Mouse (Mus musculus) neural tube, embryonic 10.5 days (tissue): Measurements from ENCODE around the gene Aurkb.

Source experiments
- DNase-seq: peaks from one replicate; pipeline ENCODE4 v3.0.0-alpha.2; 2017; ENCODE audit warnings: low spot score; ENCODE audit errors: extremely low spot score

The Aurkb gene

DNA sequence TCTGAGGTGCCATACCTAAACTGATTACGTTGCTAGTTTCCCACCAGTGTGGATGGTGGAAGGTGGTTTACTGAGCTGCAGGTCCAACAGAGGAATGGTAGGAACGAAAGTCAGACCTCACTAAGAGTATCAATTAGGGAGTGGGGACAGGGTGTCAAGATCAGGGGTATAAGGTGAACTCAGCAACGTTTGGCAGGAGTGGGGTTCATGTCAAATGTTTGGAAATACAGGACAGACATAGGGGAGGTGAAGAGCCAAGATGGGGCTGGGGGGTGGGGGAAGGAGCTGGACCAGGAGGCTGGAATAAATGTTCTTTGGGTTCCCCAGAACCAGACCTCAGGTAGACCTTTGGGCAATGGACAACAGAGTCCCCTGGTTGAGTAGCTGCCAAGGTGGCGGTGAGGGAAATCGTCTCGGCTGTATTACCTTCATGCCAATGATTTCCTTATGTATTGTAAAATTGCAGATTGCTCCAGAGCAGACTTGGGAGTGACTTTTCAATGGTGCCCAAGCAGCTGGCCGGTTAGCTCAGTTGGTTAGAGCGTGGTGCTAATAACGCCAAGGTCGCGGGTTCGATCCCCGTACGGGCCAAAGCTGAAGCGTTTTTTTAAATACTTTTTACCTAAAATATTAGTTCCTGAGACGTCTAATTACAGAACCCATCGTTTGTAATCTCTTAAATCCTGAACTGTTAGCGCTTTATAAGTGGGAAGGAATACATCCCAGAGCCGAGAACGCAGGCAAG lies 8.8 kb upstream of the Aurkb start:
- DNase-seq, result peak; percentile 93

GRCm38 (mm10) chr11:69037231-69038061 lies 8.0 kb upstream of the Aurkb start:
- DNase-seq, result peak; percentile 88

GRCm38 (mm10) chr11:69038173-69038572 lies 7.3 kb upstream of the Aurkb start:
- no peak for DNase-seq

- no peak for DNase-seq
These were observed 938 bp downstream of the Aurkb start for GRCm38 (mm10) chr11:69046395-69046774.

GRCm38 (mm10) chr11:69047592-69047991 lies 2.1 kb downstream of the Aurkb start:
- DNase-seq, result no peak

DNA sequence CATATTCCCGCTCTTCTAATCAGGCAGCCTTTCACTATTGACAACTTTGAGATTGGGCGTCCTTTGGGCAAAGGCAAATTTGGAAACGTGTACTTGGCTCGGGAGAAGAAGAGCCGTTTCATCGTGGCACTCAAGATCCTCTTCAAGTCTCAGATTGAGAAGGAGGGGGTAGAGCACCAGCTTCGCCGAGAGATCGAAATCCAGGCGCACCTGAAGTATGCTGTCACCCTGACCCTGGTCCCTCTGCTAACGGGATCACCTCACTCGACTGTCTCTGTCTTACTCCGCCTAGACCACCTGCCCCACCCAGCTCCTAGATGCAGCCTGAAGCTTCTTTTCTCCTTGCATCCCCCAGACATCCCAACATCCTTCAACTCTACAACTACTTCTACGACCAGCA lies 2.7 kb downstream of the Aurkb start:
- DNase-seq, result no peak

GRCm38 (mm10) chr11:69050748-69051147 lies 5.3 kb downstream of the Aurkb start:
- no peak for DNase-seq

DNA sequence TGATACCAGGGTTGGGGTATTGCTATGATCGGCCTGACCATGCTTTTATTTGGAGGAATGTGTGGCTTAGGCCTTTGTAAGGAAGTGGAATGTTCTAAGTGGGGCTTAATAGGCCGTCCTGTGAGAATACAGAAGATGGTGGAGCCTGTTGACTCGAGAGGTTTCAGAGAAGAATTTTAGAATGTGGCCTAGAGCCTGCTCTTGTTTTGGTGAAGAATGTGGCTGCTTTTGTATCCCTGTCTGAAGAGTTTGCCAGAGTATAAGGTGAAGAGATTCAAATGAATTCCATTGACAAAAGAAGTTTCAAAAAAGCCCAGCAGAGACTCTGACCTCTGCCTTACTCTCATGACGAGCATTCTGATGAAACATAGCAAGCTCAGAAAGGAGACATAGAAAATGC lies 6.3 kb downstream of the Aurkb start:
- DNase-seq, result no peak

DNA sequence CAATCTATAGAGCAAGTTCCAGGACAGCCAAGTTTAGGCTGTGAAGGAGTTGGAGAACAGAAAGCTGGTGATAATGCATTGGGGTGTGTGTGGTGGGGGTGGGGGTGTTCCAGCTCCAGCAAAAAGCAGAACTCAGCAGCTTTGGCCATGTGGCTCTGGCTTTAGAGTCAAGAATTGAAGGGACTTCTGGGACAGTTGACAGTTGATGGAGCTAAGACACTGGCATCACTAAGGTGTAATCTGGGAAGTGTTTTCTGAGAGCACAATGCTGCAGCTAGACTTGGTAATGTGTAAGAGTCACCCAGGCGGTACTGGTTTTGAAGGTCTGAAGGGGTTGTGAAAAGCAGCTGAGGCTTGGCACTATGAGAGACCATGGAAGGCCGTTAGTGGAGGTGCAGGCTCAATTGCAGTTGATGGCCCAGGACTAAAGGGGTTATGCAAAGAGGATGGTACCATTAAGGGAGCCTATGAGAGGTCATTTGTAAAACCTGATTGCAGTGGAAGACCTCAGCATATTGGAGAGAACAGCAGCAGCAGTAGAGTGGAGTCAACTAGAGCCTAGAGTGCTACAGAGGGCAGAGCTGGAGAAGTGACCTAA lies 7.5 kb downstream of the Aurkb start:
- DNase-seq, result no peak

GRCm38 (mm10) chr11:69053848-69054247 lies 8.4 kb downstream of the Aurkb start:
- DNase-seq, result no peak

DNA sequence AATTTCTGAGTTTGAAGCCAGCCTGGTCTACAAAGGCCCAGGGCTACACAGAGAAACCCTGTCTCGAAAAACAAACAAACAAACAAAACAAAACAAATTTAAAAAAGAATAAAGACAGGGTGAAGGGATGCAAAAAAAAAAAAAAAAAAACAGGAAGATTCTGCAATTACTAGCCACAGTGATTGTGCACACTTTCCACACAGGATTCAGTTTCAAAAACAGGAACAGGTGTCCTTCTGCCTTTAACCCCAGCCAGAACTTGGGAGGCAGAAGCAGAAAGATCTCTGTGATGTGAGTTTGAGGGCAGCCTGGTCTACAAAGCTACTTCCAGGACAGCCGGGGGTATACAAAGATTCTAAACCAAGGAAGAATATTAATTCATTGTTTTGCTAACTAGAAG lies 12.8 kb downstream of the Aurkb start:
- no peak for DNase-seq

GRCm38 (mm10) chr11:69058729-69059356 lies 13.4 kb downstream of the Aurkb start:
- DNase-seq, result no peak

DNA sequence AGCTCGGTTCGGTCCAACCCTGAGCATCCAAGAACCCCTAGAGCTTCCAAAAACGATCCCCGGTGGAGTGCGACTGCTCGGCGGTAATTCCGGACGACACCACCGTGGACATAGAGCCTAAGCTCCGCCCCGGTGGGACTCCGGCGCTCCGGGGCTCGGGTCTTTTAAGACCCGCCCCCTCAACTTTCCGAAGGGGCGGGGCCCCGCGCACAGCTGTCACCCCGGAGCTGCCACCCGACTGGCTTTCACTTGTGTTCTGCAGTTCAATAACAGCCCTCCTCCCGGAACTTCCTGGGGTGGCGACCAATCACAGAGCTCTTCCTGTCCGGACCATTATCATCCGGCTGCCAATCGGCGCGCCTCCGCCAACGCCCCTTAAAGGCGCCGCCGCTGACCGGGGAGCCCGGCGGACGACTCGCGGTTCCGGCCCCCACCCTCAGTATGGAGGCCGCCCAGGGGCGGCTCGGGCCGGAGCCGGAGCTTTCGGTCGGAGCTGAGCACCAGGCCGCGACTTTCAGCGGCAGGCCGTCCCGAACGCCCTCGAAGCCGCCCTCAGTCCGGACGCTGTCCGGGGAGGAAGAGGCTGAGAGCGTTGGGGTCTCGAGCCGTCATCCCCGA lies 14.0 kb downstream of the Aurkb start, which contains the start of gene Borcs6:
Borcs6 (plus strand) TSS at position 361 of the 618 bp plus-strand sequence.
- DNase-seq, result peak; percentile 93

- DNase-seq, result no peak
These were observed 14.5 kb downstream of the Aurkb start for GRCm38 (mm10) chr11:69059975-69060411.

DNA sequence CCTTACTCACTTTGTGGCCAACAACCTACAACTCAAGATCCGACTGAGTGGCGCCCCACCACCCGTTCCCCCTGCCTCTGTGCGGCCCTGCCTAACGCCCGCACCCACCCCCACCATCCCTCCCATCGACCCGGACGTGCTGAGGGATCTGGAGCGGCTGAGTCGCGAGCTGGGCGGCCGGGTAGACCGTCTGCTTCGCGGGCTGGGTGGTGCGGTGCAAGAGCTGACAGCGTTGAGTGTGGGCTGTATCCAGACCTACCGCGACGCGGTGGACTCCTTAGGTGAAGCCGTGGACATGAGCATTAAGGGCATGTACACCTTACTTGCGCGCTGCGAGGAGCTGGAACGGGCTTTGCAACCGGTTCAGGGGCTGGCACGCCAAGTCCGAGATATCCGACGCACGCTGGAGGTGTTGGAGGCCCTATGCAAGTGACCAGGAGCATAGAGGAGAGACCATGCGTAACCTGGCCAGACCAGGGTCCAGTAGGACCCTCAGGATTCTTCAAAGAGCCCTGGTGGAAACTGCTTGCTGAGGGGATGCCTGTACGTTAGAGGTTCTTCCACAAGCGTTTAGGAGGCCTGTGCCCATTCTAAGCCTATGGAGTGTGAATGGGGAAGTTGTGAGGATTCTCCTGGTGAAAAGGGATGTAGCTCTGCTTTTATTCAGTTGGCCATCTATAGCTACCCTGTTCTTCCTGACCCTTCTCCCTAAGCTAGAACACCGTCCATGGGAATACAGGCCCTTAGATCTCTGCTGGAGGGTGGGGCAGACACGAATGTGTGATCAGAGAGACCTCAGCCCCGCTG lies 15.2 kb downstream of the Aurkb start:
- DNase-seq, result peak; percentile 53

DNA sequence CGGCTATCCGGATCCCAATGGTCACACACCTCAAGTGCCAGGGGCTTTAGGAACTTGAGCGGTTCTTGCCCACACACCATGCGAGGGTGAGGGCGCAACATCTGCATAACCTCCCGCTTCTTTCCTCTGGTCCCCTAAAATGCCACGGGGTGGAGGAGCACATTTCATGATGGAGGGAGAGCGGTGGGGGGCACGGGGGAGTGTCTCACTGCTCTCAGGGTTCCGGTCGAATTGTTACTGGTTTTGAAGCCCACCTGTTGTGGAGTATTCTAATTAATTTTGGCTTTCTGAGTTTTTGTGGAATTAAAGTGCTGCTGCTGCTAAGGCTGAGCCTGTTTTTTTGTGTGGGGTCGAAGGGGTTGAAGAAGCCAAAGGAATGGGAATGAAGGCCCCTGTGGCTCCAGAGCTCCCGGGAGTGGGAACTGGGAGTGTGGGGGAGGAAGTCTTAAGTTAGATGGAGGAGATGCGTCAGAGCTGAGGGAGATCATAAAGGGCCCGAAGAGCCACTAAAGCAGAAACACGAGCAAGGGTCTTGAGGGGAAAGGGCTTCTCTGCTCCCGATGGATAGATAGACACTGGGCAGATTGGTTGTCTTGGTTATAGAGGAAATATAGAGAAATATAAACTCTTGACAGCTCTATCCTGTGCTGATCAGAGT lies 15.9 kb downstream of the Aurkb start:
- DNase-seq, result peak; percentile 44

GRCm38 (mm10) chr11:69062194-69062760 lies 16.8 kb downstream of the Aurkb start:
- DNase-seq, result peak; percentile 78

- peak; percentile 98 for DNase-seq
These were observed 17.3 kb downstream of the Aurkb start for GRCm38 (mm10) chr11:69062761-69063224.
